Mouse (Mus musculus): ENCODE results near the gene Usp31. TPM values are rescaled to one million over a fixed set of nuclear protein-coding genes. Genes with fewer than 3 reads are reported as not detected.

Gene Usp31
- polyA plus RNA-seq, 1 experiment from 2014 or later = 3.3 TPM

DNA sequence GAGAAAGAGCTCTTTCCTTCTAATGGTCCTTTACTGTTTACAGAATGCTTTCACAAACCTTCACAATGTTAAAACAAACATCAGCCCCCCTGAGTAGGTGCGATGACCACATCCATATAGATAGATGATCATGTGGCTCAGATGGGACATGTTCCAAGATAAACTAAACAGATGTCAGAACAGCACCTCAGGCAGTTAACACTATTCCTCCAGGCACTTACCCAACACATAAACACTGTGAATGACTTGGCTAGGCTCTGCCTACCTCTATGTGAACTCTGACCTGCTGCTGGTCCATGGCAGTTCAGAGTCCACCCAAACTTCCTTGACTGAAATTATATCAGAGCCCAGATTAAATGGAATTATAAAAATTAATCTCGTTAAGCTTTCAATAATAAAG lies 54.4 kb downstream of the Usp31 start:
- Histone ChIP-seq H3K4me3 (ENCODE audit: low read depth, low read length) (no peak overlapping the region), H3K27ac (replicated peaks; ENCODE audit: low read depth, low read length) (no peak overlapping the region), H3K36me3 (replicated peaks; ENCODE audit: control insufficient read depth, insufficient read depth, low read depth, low read length) (no peaks in the 10 kb centered on the region; the same call in 1 of the 2 replicates), H3K9me3 (replicated peaks; ENCODE audit: control insufficient read depth, low read length) (no peaks in the 10 kb centered on the region), H3K4me2 (ENCODE audit: low read depth, low read length) (no peak overlapping the region), H3K4me1 (ENCODE audit: control insufficient read depth, insufficient read depth, low read length) (no peaks in the 10 kb centered on the region), H3K9ac (replicated peaks; ENCODE audit: low read length) (no peak overlapping the region), H3K27me3 (ENCODE audit: control insufficient read depth, insufficient read depth, low read length) (no peaks in the 10 kb centered on the region)
- DNase-seq (ENCODE audit: low spot score) (no peak), ATAC-seq (replicated peaks; ENCODE audit: insufficient number of reproducible peaks, low FRiP score, low TSS enrichment, low read depth) (no peak)
- 90% methylated on average over 2 of the region's 2 CpGs for WGBS

DNA sequence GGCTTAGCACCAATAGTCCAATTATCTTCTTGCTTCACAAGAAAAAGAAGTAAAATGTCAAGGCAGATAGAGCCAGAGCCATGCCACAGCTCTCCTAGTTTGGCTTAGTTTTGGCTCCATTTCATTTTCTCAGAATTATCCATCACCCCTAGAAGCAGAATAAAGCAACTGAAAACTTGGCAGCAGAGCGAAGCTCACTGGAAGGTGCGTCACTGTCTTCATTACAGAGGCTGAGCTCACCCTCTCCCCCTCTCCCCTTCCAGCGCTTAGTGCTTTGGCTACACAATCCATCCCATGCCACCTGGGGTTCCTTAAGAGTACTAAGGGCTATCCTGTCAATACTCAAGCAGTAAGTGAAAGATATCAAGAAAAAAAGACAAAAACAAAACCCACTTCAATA lies 56.3 kb downstream of the Usp31 start:
- Histone ChIP-seq H3K9me3 (replicated peaks; ENCODE audit: control insufficient read depth, low read length) (no peaks in the 10 kb centered on the region), H3K36me3 (replicated peaks; ENCODE audit: control insufficient read depth, insufficient read depth, low read depth, low read length) (no peaks in the 10 kb centered on the region; the same call in 1 of the 2 replicates), H3K4me2 (ENCODE audit: low read depth, low read length) (no peak overlapping the region)

DNA sequence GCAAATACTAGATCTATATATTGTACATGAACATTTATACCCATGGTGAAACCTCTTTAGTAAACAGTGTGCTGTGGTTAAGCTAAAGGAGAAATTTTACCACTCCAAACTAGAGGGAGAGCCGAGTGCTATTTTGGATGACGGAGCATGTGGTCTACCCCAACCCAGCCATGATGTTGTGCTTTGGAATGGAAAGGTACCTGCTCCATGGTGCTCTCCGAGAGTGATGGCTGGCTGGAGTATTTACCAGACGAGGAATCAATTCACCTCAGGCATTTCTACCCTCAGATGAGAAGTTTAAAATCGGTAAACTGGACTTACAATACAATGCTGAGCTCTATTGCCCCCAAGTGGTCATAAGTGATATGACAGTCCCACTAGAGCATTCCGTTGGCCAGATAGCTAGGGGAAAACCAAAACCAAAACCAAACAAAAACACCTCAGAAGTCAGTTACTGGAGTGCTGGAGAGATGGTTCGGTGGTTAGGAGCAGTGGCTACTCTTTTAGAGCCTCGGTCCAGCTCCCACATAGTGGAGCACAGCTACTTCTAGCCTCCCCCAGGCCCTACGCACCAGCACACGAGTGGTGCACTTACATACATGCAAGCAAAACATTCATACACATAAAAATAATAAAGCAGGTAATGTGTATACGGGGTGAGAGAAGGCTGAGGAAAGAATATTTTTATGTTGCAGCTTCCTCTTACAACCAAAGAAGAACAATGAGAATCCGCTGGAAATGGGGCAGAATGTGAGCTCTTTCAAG lies 65.9 kb downstream of the Usp31 start:
- 58% methylated on average over 12 of the region's 12 CpGs for WGBS
- no peaks in the 10 kb centered on the region for H3K4me1 ChIP-seq (ENCODE audit: control insufficient read depth, insufficient read depth, low read length)
- no peak overlapping the region for H3K9ac ChIP-seq (replicated peaks; ENCODE audit: low read length)
- peak; percentile 79 for DNase-seq (ENCODE audit: low spot score)
- H3K36me3 ChIP-seq (replicated peaks; ENCODE audit: control insufficient read depth, insufficient read depth, low read depth, low read length) = no peaks in the 10 kb centered on the region
- H3K27ac ChIP-seq (replicated peaks; ENCODE audit: low read depth, low read length) = no peak overlapping the region
- no peaks in the 10 kb centered on the region for H3K9me3 ChIP-seq (replicated peaks; ENCODE audit: control insufficient read depth, low read length)
- H3K27me3 ChIP-seq (ENCODE audit: control insufficient read depth, insufficient read depth, low read length) = no peaks in the 10 kb centered on the region
- ATAC-seq (replicated peaks; ENCODE audit: insufficient number of reproducible peaks, low FRiP score, low TSS enrichment, low read depth) = peak; percentile 44; the same call in 1 of the 2 replicates
- H3K4me3 ChIP-seq (ENCODE audit: low read depth, low read length) = no peak overlapping the region
- no peak overlapping the region for H3K4me2 ChIP-seq (ENCODE audit: low read depth, low read length)

More for the DNA sequence above, 56.3 kb downstream of the Usp31 start:
- ATAC-seq (replicated peaks; ENCODE audit: insufficient number of reproducible peaks, low FRiP score, low TSS enrichment, low read depth) (no peak), DNase-seq (ENCODE audit: low spot score) (no peak)
- WGBS = 88% methylated on average over 3 of the region's 3 CpGs
- Histone ChIP-seq H3K27ac (replicated peaks; ENCODE audit: low read depth, low read length) (no peak overlapping the region), H3K27me3 (ENCODE audit: control insufficient read depth, insufficient read depth, low read length) (no peaks in the 10 kb centered on the region), H3K4me3 (ENCODE audit: low read depth, low read length) (no peak overlapping the region), H3K9ac (replicated peaks; ENCODE audit: low read length) (no peak overlapping the region), H3K4me1 (ENCODE audit: control insufficient read depth, insufficient read depth, low read length) (no peaks in the 10 kb centered on the region)

- H3K27ac ChIP-seq (replicated peaks; ENCODE audit: low read depth, low read length) = no peak overlapping the region
- H3K4me2 ChIP-seq (ENCODE audit: low read depth, low read length) = no peak overlapping the region
- no peaks in the 10 kb centered on the region for H3K4me1 ChIP-seq (ENCODE audit: control insufficient read depth, insufficient read depth, low read length)
- no peaks in the 10 kb centered on the region for H3K9me3 ChIP-seq (replicated peaks; ENCODE audit: control insufficient read depth, low read length)
- H3K9ac ChIP-seq (replicated peaks; ENCODE audit: low read length) = no peak overlapping the region
- ATAC-seq (replicated peaks; ENCODE audit: insufficient number of reproducible peaks, low FRiP score, low TSS enrichment, low read depth) (no peak), DNase-seq (ENCODE audit: low spot score) (no peak)
- no peak overlapping the region for H3K4me3 ChIP-seq (ENCODE audit: low read depth, low read length)
- H3K27me3 ChIP-seq (ENCODE audit: control insufficient read depth, insufficient read depth, low read length) = no peaks in the 10 kb centered on the region
- WGBS = 81% methylated on average over 5 of the region's 5 CpGs
- no peaks in the 10 kb centered on the region for H3K36me3 ChIP-seq (replicated peaks; ENCODE audit: control insufficient read depth, insufficient read depth, low read depth, low read length)
Observed at GRCm38 (mm10) chr7:121636732-121637131, 70.3 kb downstream of the Usp31 start.

DNA sequence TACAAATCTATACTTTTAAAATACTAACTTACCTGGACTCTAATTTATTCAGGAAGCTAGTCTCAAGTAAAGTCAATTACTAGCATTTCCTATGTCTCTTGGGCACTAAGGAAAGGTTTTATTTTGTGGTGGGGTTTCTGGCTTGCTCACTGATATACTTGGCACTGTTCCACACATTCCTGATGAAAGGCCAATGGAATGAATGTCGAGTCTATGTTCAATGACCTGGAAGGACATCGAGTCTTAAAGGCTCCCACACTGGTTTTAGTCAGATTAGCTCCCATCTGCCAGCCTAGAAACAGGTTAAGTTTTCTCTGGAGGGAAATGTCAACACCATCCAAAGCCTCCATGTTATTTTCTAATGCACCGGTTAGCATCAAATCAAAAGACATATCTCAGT lies 72.8 kb downstream of the Usp31 start:
- no peaks in the 10 kb centered on the region for H3K27me3 ChIP-seq (ENCODE audit: control insufficient read depth, insufficient read depth, low read length)
- no peaks in the 10 kb centered on the region for H3K36me3 ChIP-seq (replicated peaks; ENCODE audit: control insufficient read depth, insufficient read depth, low read depth, low read length)
- H3K4me3 ChIP-seq (ENCODE audit: low read depth, low read length) = no peak overlapping the region
- no peaks in the 10 kb centered on the region for H3K4me1 ChIP-seq (ENCODE audit: control insufficient read depth, insufficient read depth, low read length)
- ATAC-seq (replicated peaks; ENCODE audit: insufficient number of reproducible peaks, low FRiP score, low TSS enrichment, low read depth) = no peak
- WGBS = 81% methylated on average over 3 of the region's 3 CpGs
- no peak overlapping the region for H3K27ac ChIP-seq (replicated peaks; ENCODE audit: low read depth, low read length)
- H3K4me2 ChIP-seq (ENCODE audit: low read depth, low read length) = no peak overlapping the region
- DNase-seq (ENCODE audit: low spot score) = no peak
- H3K9ac ChIP-seq (replicated peaks; ENCODE audit: low read length) = no peak overlapping the region
- H3K9me3 ChIP-seq (replicated peaks; ENCODE audit: control insufficient read depth, low read length) = no peaks in the 10 kb centered on the region

DNA sequence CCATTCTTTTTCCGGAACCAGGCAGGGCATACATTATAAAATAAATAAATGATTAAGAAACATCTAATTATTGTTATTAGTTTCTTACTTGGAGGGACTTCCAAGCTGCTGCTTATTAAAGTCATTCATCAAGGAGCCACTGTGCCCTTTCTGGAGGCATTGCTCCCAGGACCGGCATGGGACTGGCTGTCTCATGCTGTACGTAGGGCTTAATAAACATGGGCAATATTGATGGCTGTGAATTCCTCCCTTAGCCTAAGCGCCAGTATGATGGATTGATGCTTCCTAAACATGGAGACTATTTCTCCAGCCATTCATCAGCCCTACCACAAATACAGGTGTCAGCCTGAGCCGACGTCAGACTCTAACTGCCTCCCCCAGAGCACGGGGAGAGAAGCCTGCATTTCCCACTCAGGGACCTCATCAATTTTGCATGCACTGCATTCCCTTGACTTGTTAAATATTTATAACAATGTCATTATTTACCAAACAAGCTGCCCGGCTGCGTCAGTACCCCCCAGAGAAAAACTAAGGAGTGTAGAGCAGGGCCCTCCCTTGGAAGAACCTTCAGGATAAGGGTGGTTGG lies 84.1 kb downstream of the Usp31 start:
- Histone ChIP-seq H3K36me3 (replicated peaks; ENCODE audit: control insufficient read depth, insufficient read depth, low read depth, low read length) (no peaks in the 10 kb centered on the region), H3K9ac (replicated peaks; ENCODE audit: low read length) (no peak overlapping the region), H3K4me1 (ENCODE audit: control insufficient read depth, insufficient read depth, low read length) (no peaks in the 10 kb centered on the region), H3K4me2 (ENCODE audit: low read depth, low read length) (no peak overlapping the region), H3K4me3 (ENCODE audit: low read depth, low read length) (no peak overlapping the region), H3K27ac (replicated peaks; ENCODE audit: low read depth, low read length) (no peak overlapping the region), H3K27me3 (ENCODE audit: control insufficient read depth, insufficient read depth, low read length) (no peaks in the 10 kb centered on the region), H3K9me3 (replicated peaks; ENCODE audit: control insufficient read depth, low read length) (no peaks in the 10 kb centered on the region)
- DNase-seq (ENCODE audit: low spot score) (no peak), ATAC-seq (replicated peaks; ENCODE audit: insufficient number of reproducible peaks, low FRiP score, low TSS enrichment, low read depth) (no peak)
- WGBS = 78% methylated on average over 9 of the region's 9 CpGs

DNA sequence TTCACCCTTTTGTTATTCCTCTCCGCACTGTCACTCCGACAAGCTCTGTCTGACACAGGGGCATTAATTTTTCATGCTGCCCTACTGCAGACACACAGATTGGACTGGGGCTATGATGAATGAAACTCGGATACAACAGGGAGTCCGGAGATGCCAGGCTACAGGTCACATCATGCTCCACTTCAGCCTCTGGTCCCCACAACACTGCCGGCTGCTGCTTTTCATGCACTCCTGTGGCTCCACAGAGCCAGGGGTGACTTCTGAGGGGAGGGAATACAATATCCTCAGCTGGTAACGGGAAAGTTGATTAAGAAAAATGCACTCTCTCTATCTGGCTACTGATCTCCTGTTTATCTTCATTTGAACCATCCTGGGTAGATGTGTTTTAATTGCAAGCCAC lies 84.6 kb downstream of the Usp31 start:
- Histone ChIP-seq H3K27ac (replicated peaks; ENCODE audit: low read depth, low read length) (no peak overlapping the region), H3K4me2 (ENCODE audit: low read depth, low read length) (no peak overlapping the region)
- 80% methylated on average over 6 of the region's 6 CpGs for WGBS

DNA sequence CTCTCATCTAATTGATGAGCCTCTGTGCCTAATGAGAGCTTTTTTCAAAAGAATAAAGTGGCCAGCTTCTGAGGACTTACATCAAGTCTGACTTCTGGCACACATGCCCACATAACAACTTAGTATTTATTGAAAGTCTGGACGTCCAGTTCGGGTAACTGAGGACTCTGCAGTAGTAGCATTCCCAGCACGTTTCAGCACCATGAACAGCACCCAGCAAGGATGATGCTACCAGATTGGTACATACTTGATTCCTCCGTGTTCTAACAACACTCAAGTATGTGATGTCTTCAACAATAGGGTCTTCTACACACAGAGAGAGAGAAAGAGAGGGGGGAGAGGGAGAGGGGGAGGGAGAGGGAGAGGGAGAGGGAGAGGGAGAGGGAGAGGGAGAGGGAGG lies 105.4 kb downstream of the Usp31 start:
- Histone ChIP-seq H3K9me3 (replicated peaks; ENCODE audit: control insufficient read depth, low read length) (no peaks in the 10 kb centered on the region), H3K4me3 (ENCODE audit: low read depth, low read length) (no peak overlapping the region), H3K4me1 (ENCODE audit: control insufficient read depth, insufficient read depth, low read length) (no peaks in the 10 kb centered on the region), H3K36me3 (replicated peaks; ENCODE audit: control insufficient read depth, insufficient read depth, low read depth, low read length) (no peaks in the 10 kb centered on the region), H3K9ac (replicated peaks; ENCODE audit: low read length) (no peak overlapping the region), H3K4me2 (ENCODE audit: low read depth, low read length) (no peak overlapping the region), H3K27me3 (ENCODE audit: control insufficient read depth, insufficient read depth, low read length) (no peaks in the 10 kb centered on the region), H3K27ac (replicated peaks; ENCODE audit: low read depth, low read length) (no peak overlapping the region)
- WGBS = 32% methylated on average over 4 of the region's 4 CpGs
- no peak for ATAC-seq (replicated peaks; ENCODE audit: insufficient number of reproducible peaks, low FRiP score, low TSS enrichment, low read depth)
- peak; percentile 80 for DNase-seq (ENCODE audit: low spot score)

More for the DNA sequence above, 84.6 kb downstream of the Usp31 start:
- Histone ChIP-seq H3K9ac (replicated peaks; ENCODE audit: low read length) (no peak overlapping the region), H3K4me3 (ENCODE audit: low read depth, low read length) (no peak overlapping the region), H3K4me1 (ENCODE audit: control insufficient read depth, insufficient read depth, low read length) (no peaks in the 10 kb centered on the region), H3K27me3 (ENCODE audit: control insufficient read depth, insufficient read depth, low read length) (no peaks in the 10 kb centered on the region), H3K36me3 (replicated peaks; ENCODE audit: control insufficient read depth, insufficient read depth, low read depth, low read length) (no peaks in the 10 kb centered on the region), H3K9me3 (replicated peaks; ENCODE audit: control insufficient read depth, low read length) (no peaks in the 10 kb centered on the region)
- DNase-seq (ENCODE audit: low spot score) (no peak), ATAC-seq (replicated peaks; ENCODE audit: insufficient number of reproducible peaks, low FRiP score, low TSS enrichment, low read depth) (no peak)

Data from embryonic facial prominence, embryonic 11.5 days (tissue).